Mouse (Mus musculus) lung, postnatal 0 days (tissue): ENCODE measurements around the gene Mgat5.

Experiments used
- CTCF ChIP-seq: IDR thresholded peaks from 2 replicates; pipeline ENCODE4 v1.5.1; 2016; ENCODE audit warnings: antibody characterized with exemption, mild to moderate bottlenecking
- EP300 ChIP-seq: IDR thresholded peaks from 2 replicates; pipeline ENCODE4 v1.6.1; 2016; ENCODE audit warnings: antibody characterized with exemption, mild to moderate bottlenecking, control low read depth

GRCm38 (mm10) chr1:127328354-127328875 lies 123.6 kb downstream of the Mgat5 start:
- no peak for TF ChIP-seq CTCF
- TF ChIP-seq EP300: no peak
